Mouse (Mus musculus): ENCODE measurements around the gene Tuba1a.
A peak's percentile ranks its signal among the peaks of the same experiment; 100 is the strongest.

GRCm38 (mm10) chr15:98952751-98953400 lies 627 bp downstream of the Tuba1a start:
- peak; percentile 74; the same call in 1 of the 2 replicates for TF ChIP-seq CTCF (IDR thresholded peaks at IDR 0.05; ENCODE audit: borderline replicate concordance, control insufficient read depth, extremely low read depth, insufficient read depth, low read length, poor library complexity)
- TF ChIP-seq POLR2A (IDR thresholded peaks at IDR 0.05; ENCODE audit: control insufficient read depth, extremely low read depth, insufficient read depth, low read length, poor library complexity), result no peak

Data from thymus, adult 2 months (tissue).